Mouse (Mus musculus): ENCODE measurements around the gene Pde9a. TPM values are rescaled to one million over a fixed set of nuclear protein-coding genes. Genes with fewer than 3 reads are reported as not detected.

Pde9a gene
- polyA plus RNA-seq, 1 experiment: 0.15 TPM

DNA sequence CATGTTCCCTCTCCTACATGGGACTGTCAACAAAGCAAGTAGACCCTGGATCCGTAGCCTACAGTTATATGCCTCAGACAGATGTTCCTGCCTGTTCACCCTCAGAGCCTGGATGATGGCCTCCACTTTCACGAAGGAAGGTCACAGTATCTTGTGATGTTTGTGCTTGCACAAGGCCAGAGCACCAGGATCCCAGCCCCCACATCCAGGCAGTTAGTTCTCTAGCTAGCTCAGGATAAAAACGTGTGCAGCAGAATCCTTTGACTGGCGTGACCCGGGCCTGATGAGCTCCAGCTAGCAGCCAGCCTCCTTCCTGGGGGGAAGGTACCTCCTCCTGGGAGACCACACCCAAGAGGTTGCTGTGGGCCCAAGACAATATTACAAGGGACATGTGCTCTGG lies 82.5 kb downstream of the Pde9a start:
- H3K27me3 ChIP-seq (ENCODE audit: control insufficient read depth, insufficient read depth, insufficient read length): peaks cover 48% of the 10 kb centered on the region
- no peaks in the 10 kb centered on the region for H3K36me3 ChIP-seq (ENCODE audit: control insufficient read depth, insufficient read depth)
- no peak overlapping the region for H3ac ChIP-seq (ENCODE audit: control insufficient read depth, insufficient read length, low read depth)
- H3K4me3 ChIP-seq (ENCODE audit: insufficient read depth, poor library complexity, severe bottlenecking): no peak overlapping the region
- H3K79me3 ChIP-seq (ENCODE audit: low read depth): no peaks in the 10 kb centered on the region
- no peaks in the 10 kb centered on the region for H3K79me2 ChIP-seq (ENCODE audit: control insufficient read depth, insufficient read depth)
- TF ChIP-seq USF1 (IDR thresholded peaks at IDR 0.05; ENCODE audit: low read depth): no peak
- TF ChIP-seq CTCF (IDR thresholded peaks at IDR 0.05; ENCODE audit: control insufficient read depth, insufficient read depth, insufficient read length): no peak
- TF ChIP-seq MYOG (IDR thresholded peaks at IDR 0.05; ENCODE audit: control insufficient read depth, extremely low read depth, insufficient read length): no peak
- no peak for TF ChIP-seq CEBPB (IDR thresholded peaks at IDR 0.05; ENCODE audit: low read depth)
- no peak for TF ChIP-seq MAX (IDR thresholded peaks at IDR 0.05)
- no peak for TF ChIP-seq MYOD1 (IDR thresholded peaks at IDR 0.05; ENCODE audit: control insufficient read depth, insufficient read length, low read depth)
- no peak for TF ChIP-seq FOSL1 (IDR thresholded peaks at IDR 0.05; ENCODE audit: insufficient read depth, low read length, poor library complexity, severe bottlenecking)

DNA sequence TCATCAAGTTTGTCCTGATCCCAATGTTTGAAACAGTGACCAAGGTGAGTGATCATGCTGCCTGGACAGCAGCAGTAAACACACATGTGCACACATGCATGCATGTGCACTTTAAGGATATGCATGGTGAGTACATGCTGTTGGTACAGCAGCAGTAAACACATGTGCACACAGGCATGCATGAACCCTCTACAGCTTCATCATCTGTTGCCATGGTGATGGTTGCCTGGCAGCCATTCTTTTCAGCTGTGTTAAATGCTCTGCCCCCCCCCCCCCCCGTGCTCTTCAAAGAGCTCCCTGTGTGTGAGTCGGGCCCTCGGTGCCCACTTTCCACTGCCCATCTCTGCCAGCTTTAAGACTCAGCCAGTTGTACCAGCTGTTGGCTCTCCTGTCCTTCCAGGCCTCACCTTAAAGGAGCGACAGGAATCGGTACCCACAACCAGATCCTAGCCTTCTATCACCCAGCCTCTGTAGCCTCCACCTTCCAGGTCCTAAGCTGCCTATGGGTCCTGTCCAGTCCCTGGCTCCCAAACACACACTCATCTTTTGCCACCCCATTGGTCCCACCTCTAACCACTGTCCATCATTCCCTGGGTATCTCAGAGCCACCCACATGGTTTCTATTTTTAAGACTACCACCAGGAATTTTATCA lies 84.9 kb downstream of the Pde9a start:
- H3ac ChIP-seq (ENCODE audit: control insufficient read depth, insufficient read length, low read depth): no peak overlapping the region
- H3K79me2 ChIP-seq (ENCODE audit: control insufficient read depth, insufficient read depth): no peaks in the 10 kb centered on the region
- TF ChIP-seq CEBPB (IDR thresholded peaks at IDR 0.05; ENCODE audit: low read depth) (no peak), FOSL1 (IDR thresholded peaks at IDR 0.05; ENCODE audit: insufficient read depth, low read length, poor library complexity, severe bottlenecking) (no peak), CTCF (IDR thresholded peaks at IDR 0.05; ENCODE audit: control insufficient read depth, insufficient read depth, insufficient read length) (no peak), MAX (IDR thresholded peaks at IDR 0.05) (no peak), USF1 (IDR thresholded peaks at IDR 0.05; ENCODE audit: low read depth) (no peak), MYOG (IDR thresholded peaks at IDR 0.05; ENCODE audit: control insufficient read depth, extremely low read depth, insufficient read length) (no peak)
- no peak overlapping the region for H3K4me3 ChIP-seq (ENCODE audit: insufficient read depth, poor library complexity, severe bottlenecking)
- peaks cover 62% of the 10 kb centered on the region for H3K27me3 ChIP-seq (ENCODE audit: control insufficient read depth, insufficient read depth, insufficient read length)
- H3K79me3 ChIP-seq (ENCODE audit: low read depth): no peaks in the 10 kb centered on the region
- no peaks in the 10 kb centered on the region for H3K36me3 ChIP-seq (ENCODE audit: control insufficient read depth, insufficient read depth)

DNA sequence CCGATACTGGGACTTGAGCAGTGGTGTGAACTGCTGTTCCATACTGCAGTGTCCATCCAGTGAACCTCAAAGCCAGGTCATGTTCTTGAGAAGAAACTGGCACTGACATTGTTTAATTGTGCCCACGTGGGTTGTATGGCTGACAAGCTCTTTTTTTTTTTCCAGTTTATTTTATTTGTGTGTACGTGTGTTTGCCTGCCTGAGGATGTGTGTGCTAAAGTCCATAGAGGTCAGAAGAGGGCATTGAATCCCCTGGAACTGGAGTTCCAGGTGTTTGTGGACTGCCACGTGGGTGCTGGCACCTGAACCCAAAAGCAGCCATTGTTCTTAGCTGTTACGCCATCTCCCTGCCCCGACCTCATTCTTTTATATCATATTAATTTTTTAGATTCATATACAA lies 88.4 kb downstream of the Pde9a start:
- Histone ChIP-seq H3K79me3 (ENCODE audit: low read depth) (no peaks in the 10 kb centered on the region), H3K36me3 (ENCODE audit: control insufficient read depth, insufficient read depth) (no peaks in the 10 kb centered on the region), H3K79me2 (ENCODE audit: control insufficient read depth, insufficient read depth) (no peaks in the 10 kb centered on the region), H3ac (ENCODE audit: control insufficient read depth, insufficient read length, low read depth) (no peak overlapping the region), H3K27me3 (ENCODE audit: control insufficient read depth, insufficient read depth, insufficient read length) (peaks cover 52% of the 10 kb centered on the region), H3K4me3 (ENCODE audit: insufficient read depth, poor library complexity, severe bottlenecking) (no peak overlapping the region)
- TF ChIP-seq CTCF (IDR thresholded peaks at IDR 0.05; ENCODE audit: control insufficient read depth, insufficient read depth, insufficient read length): no peak
- no peak for TF ChIP-seq MAX (IDR thresholded peaks at IDR 0.05)
- no peak for TF ChIP-seq MYOG (IDR thresholded peaks at IDR 0.05; ENCODE audit: control insufficient read depth, extremely low read depth, insufficient read length)
- TF ChIP-seq MYOD1 (IDR thresholded peaks at IDR 0.05; ENCODE audit: control insufficient read depth, insufficient read length, low read depth): no peak
- TF ChIP-seq CEBPB (IDR thresholded peaks at IDR 0.05; ENCODE audit: low read depth): no peak
- no peak for TF ChIP-seq FOSL1 (IDR thresholded peaks at IDR 0.05; ENCODE audit: insufficient read depth, low read length, poor library complexity, severe bottlenecking)
- TF ChIP-seq USF1 (IDR thresholded peaks at IDR 0.05; ENCODE audit: low read depth): no peak

DNA sequence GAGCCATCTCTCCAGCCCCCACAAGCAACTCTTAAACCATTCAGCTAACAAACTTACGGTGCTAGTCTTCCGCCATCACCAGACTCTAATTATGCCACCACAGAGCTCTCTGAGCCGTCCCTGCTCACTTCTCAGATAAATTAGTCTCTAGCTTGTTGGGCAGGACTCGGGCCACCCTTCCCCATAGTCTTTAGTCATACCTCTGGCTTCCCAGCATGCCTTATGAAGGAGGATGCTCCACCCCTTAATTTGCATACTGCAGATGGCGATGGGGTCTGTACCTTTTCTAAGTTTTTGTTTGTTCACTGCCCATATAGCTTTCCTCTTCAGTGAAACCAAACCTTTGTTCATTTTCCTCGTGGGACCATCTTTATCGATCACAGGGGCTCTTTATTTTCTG lies 92.6 kb downstream of the Pde9a start:
- no peak for TF ChIP-seq MYOD1 (IDR thresholded peaks at IDR 0.05; ENCODE audit: control insufficient read depth, insufficient read length, low read depth)
- TF ChIP-seq FOSL1 (IDR thresholded peaks at IDR 0.05; ENCODE audit: insufficient read depth, low read length, poor library complexity, severe bottlenecking): no peak
- TF ChIP-seq CEBPB (IDR thresholded peaks at IDR 0.05; ENCODE audit: low read depth): no peak
- TF ChIP-seq MYOG (IDR thresholded peaks at IDR 0.05; ENCODE audit: control insufficient read depth, extremely low read depth, insufficient read length): no peak
- no peak for TF ChIP-seq USF1 (IDR thresholded peaks at IDR 0.05; ENCODE audit: low read depth)
- no peak for TF ChIP-seq CTCF (IDR thresholded peaks at IDR 0.05; ENCODE audit: control insufficient read depth, insufficient read depth, insufficient read length)
- Histone ChIP-seq H3K79me3 (ENCODE audit: low read depth) (no peaks in the 10 kb centered on the region), H3K27me3 (ENCODE audit: control insufficient read depth, insufficient read depth, insufficient read length) (peaks cover 24% of the 10 kb centered on the region), H3K36me3 (ENCODE audit: control insufficient read depth, insufficient read depth) (no peaks in the 10 kb centered on the region), H3ac (ENCODE audit: control insufficient read depth, insufficient read length, low read depth) (no peak overlapping the region), H3K79me2 (ENCODE audit: control insufficient read depth, insufficient read depth) (no peaks in the 10 kb centered on the region), H3K4me3 (ENCODE audit: insufficient read depth, poor library complexity, severe bottlenecking) (no peak overlapping the region)

DNA sequence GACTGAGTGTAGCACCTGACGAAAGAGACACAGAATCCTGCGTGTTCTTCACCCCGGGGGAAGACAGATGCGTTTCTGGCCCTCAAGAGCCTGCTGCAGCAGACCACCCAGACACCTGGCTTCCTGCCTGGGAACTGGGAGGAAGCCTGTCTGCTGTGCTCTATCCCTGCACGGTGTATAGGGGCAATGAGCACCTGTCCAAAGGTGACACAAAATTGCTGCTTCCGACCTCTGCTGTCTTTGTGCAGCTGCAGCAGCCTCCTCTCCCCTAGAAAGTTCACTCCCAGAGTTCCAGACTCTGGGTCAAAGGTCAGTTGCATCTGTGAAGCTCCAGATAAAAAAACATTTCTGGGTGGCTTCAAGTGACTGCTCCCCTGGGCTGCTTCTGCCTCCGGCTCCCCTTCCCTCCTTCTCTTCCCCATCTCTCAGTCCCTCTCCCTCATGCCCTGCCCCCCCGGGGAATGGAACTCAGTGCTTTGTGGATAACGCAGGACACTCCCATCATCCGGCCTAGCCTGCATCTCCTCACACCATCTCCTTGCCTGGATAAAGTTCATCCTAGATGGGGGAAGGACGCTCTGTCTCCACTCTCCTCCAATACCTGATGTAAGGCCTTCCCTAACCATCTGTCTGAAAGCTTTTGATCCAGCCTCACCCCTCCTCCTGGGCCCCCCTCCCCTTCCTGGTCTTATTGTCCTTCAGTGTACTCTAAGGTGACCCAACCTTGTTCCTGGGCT lies 93.3 kb downstream of the Pde9a start:
- no peaks in the 10 kb centered on the region for H3K36me3 ChIP-seq (ENCODE audit: control insufficient read depth, insufficient read depth)
- no peak overlapping the region for H3ac ChIP-seq (ENCODE audit: control insufficient read depth, insufficient read length, low read depth)
- no peaks in the 10 kb centered on the region for H3K79me3 ChIP-seq (ENCODE audit: low read depth)
- TF ChIP-seq FOSL1 (IDR thresholded peaks at IDR 0.05; ENCODE audit: insufficient read depth, low read length, poor library complexity, severe bottlenecking): no peak
- no peak for TF ChIP-seq MYOD1 (IDR thresholded peaks at IDR 0.05; ENCODE audit: control insufficient read depth, insufficient read length, low read depth)
- TF ChIP-seq USF1 (IDR thresholded peaks at IDR 0.05; ENCODE audit: low read depth): no peak
- TF ChIP-seq MYOG (IDR thresholded peaks at IDR 0.05; ENCODE audit: control insufficient read depth, extremely low read depth, insufficient read length): no peak
- no peak for TF ChIP-seq CEBPB (IDR thresholded peaks at IDR 0.05; ENCODE audit: low read depth)
- no peak for TF ChIP-seq MAX (IDR thresholded peaks at IDR 0.05)
- no peak for TF ChIP-seq CTCF (IDR thresholded peaks at IDR 0.05; ENCODE audit: control insufficient read depth, insufficient read depth, insufficient read length)
- no peaks in the 10 kb centered on the region for H3K79me2 ChIP-seq (ENCODE audit: control insufficient read depth, insufficient read depth)
- H3K27me3 ChIP-seq (ENCODE audit: control insufficient read depth, insufficient read depth, insufficient read length): peaks cover 19% of the 10 kb centered on the region
- H3K4me3 ChIP-seq (ENCODE audit: insufficient read depth, poor library complexity, severe bottlenecking): no peak overlapping the region
